Mouse (Mus musculus): Measurements from ENCODE around the gene Olfr320. TPM values are rescaled to one million over a fixed set of nuclear protein-coding genes. Genes with fewer than 3 reads are reported as not detected.

The Olfr320 gene
- polyA plus RNA-seq (2015; fragmentation: Nextera tagmentation; extraction: Ambion mirVana), result not detected in 2 replicates

DNA sequence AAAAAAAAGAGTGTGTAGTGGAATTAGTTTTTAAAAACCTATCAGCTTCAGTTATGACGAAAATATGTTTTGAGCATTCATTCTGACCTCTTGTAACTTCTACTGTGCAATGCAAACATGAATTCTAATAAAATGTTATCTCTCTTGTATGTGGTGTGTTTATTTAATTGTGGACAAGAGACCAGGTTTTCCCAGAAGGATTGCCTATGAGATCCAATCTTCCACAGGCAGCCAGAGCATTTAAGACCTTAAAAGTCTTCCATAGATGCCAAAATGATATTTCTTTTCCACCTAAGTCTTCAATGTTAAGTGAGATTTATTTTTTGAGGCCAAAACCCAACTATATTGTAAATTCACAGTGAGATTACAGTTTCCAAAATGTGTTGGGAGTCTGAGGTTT is at the start of gene Olfr320:
Olfr320 (plus strand) TSS at position 301 of the 400 bp plus-strand sequence.
- Histone ChIP-seq H3K4me3 (replicated peaks) (no peak within 1 kb of the TSS), H3K4me1 (no peaks in the 10 kb centered on the region), H3K36me3 (no peaks in the 10 kb centered on the region), H3K9me3 (replicated peaks) (no peaks in the 10 kb centered on the region), H3K27me3 (no peaks in the 10 kb centered on the region), H3K27ac (no peak within 1 kb of the TSS), H3K4me2 (no peak within 1 kb of the TSS), H3K9ac (no peak within 1 kb of the TSS)
- 88% methylated on average over 1 of the region's 1 CpGs for whole genome bisulfite sequencing
- no peak for ATAC-seq (replicated peaks; ENCODE audit: low FRiP score)

DNA sequence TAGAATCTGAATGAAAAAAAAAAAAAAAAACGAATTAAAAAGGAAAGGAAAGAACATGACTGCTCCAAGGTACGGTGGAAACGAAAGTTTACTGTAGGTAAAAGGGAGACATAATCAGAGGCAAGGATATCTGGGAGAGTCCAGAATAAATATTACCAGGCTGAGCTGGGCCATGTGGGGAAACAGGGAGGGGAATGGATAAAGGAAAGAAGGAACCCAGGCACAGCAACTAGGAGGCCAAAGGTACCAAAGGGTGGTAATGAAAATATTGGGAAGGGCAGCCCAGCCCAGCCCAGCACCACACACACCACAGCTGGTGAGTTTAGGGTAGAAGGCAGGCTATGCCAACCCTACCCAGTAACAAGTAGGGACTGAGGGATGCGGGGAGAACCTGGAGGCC is 46.0 kb upstream of the Olfr320 start:
- no peak overlapping the region for H3K9ac ChIP-seq
- 65% methylated on average over 4 of the region's 4 CpGs for WGBS
- H3K4me1 ChIP-seq, result no peaks in the 10 kb centered on the region
- no peaks in the 10 kb centered on the region for H3K9me3 ChIP-seq (replicated peaks)
- H3K36me3 ChIP-seq, result no peaks in the 10 kb centered on the region
- H3K27ac ChIP-seq, result no peak overlapping the region
- peaks cover 31% of the 10 kb centered on the region for H3K27me3 ChIP-seq
- no peak for ATAC-seq (replicated peaks; ENCODE audit: low FRiP score)
- H3K4me3 ChIP-seq (replicated peaks), result no peak overlapping the region
- no peak overlapping the region for H3K4me2 ChIP-seq

DNA sequence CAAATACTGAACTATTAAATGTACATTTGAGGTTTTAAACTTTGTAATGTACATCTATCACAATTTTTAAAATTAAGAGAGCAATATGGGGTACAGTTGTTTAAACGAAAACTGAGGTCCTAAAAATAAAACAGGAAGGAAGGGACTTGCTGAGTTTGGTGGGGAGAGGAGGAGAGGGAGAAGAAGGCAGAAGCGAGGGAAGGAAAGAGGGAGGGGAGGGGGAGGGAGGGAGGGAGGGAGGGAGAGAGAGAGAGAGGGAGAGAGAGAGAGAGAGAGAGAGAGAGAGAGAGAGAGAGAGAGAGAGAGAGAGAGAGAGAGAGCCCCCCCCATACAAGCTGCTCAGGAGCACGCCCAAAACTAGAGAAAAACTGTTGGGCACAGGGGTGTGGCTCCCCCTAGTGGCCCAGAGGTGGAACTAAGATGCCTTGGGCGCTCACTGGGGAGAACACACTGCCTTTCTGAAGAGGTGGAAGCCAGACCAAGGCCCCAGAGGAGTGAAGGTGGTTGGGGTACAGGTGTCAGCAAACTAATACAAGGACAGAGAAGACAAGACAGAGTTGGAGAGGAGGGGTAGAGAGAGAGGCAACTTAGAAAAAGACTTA is 44.4 kb upstream of the Olfr320 start:
- H3K9ac ChIP-seq, result no peak overlapping the region
- WGBS, result 19% methylated on average over 3 of the region's 4 CpGs
- H3K36me3 ChIP-seq, result no peaks in the 10 kb centered on the region
- no peak overlapping the region for H3K4me2 ChIP-seq
- peaks cover 11% of the 10 kb centered on the region for H3K4me1 ChIP-seq
- peaks cover 47% of the 10 kb centered on the region for H3K27me3 ChIP-seq
- H3K4me3 ChIP-seq (replicated peaks), result no peak overlapping the region
- no peaks in the 10 kb centered on the region for H3K9me3 ChIP-seq (replicated peaks)
- no peak overlapping the region for H3K27ac ChIP-seq
- no peak; the same call in 1 of the 2 replicates for ATAC-seq (replicated peaks; ENCODE audit: low FRiP score)

DNA sequence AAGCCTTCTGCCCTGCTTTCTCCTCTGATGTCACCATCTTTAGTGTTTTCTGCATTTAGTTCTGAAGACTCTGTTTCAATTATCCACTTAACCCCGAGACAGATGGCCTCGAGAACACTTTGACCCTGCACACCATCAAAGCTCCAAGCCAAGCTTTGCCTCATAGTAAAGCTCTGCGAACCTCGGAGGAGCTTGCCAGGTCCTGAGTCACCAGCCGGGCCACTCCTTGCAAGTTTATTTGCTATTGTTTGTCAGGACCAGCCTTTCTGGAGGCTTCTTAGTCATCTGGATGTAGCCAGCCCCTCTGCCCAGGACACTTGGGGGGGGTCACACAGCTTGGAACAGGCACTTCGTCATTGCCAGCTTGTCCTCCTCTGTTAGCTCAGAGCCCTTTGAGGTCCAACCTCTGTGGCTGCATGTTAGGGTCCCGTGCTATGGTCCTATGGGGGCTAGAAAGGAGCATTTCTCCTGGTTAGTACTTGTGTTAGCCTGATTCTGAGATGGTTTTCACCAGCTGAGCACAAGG is 42.7 kb upstream of the Olfr320 start:
- no peaks in the 10 kb centered on the region for H3K9me3 ChIP-seq (replicated peaks)
- no peaks in the 10 kb centered on the region for H3K36me3 ChIP-seq
- peaks cover 11% of the 10 kb centered on the region for H3K4me1 ChIP-seq
- H3K27ac ChIP-seq, result no peak overlapping the region
- H3K4me2 ChIP-seq, result no peak overlapping the region
- no peak overlapping the region for H3K4me3 ChIP-seq (replicated peaks)
- peaks cover 54% of the 10 kb centered on the region for H3K27me3 ChIP-seq
- no peak overlapping the region for H3K9ac ChIP-seq
- no peak for ATAC-seq (replicated peaks; ENCODE audit: low FRiP score)
- 38% methylated on average over 7 of the region's 7 CpGs for WGBS

DNA sequence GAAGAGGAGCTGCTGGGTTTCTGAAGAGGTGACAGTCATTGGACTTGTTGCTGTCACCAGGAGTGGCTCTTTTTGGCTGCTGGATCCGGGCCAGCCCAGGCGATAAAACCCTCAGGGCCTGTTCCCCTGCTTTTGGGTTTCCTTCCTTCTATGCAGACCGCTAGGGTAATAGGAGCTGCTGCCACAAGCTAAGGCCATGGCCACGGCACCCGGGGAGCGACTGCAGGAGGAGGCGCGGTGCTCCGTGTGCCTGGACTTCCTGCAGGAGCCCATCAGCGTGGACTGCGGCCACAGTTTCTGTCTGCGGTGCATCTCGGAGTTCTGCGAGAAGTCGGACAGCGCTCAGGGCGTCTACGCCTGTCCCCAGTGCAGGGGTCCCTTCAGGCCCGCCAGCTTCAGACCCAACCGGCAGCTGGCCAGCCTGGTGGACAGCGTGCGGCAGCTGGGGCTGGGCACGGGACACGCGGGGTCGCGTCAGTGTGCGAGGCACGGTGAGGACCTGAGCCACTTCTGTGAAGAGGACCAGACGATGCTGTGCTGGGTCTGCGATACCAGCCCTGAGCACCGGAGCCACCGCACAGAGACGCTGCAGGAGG is 40.5 kb upstream of the Olfr320 start, which contains the start of gene Trim58:
Trim58 (plus strand) TSS at position 194 of the 596 bp plus-strand sequence.
- Histone ChIP-seq H3K36me3 (no peaks in the 10 kb centered on the region), H3K4me3 (replicated peaks) (peak within 1 kb of the TSS; percentile 41), H3K4me1 (peaks cover 11% of the 10 kb centered on the region), H3K9ac (peak within 1 kb of the TSS; percentile 12; the same call in 1 of the 2 replicates), H3K27me3 (peaks cover 49% of the 10 kb centered on the region), H3K4me2 (peak within 1 kb of the TSS; percentile 78), H3K27ac (no peak within 1 kb of the TSS), H3K9me3 (replicated peaks) (no peaks in the 10 kb centered on the region)
- peak; percentile 65; the same call in 1 of the 2 replicates for ATAC-seq (replicated peaks; ENCODE audit: low FRiP score)
- 1% methylated on average over 34 of the region's 34 CpGs for WGBS

DNA sequence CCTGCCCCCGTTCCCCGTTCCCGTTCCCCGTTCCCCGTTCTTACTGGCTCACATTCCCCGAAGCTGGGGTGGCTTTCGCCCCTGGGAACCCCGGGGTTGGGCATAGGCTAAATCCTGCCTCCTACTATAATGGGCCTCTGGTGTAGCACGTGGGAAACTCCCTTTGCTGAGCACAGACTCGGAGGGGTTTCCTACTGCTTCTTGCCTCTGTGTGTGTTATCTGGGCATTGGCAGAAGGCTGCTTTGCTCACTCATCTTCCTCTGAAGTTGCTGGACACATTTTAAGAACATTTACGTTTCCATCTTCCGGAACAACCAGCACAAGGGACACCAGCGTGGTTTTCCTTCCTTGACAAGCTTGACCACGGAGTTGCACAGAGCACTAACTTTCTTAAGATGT is 39.8 kb upstream of the Olfr320 start:
- WGBS, result 34% methylated on average over 14 of the region's 14 CpGs
- no peaks in the 10 kb centered on the region for H3K9me3 ChIP-seq (replicated peaks)
- no peaks in the 10 kb centered on the region for H3K36me3 ChIP-seq
- peak overlapping the region; percentile 41 for H3K4me3 ChIP-seq (replicated peaks)
- H3K4me1 ChIP-seq, result peaks cover 11% of the 10 kb centered on the region
- H3K27me3 ChIP-seq, result peaks cover 53% of the 10 kb centered on the region
- H3K9ac ChIP-seq, result no peak overlapping the region
- H3K27ac ChIP-seq, result no peak overlapping the region
- peak overlapping the region; percentile 78 for H3K4me2 ChIP-seq
- ATAC-seq (replicated peaks; ENCODE audit: low FRiP score), result 0 out of 2 replicates have a peak, but pooled peaks have one; percentile 52

DNA sequence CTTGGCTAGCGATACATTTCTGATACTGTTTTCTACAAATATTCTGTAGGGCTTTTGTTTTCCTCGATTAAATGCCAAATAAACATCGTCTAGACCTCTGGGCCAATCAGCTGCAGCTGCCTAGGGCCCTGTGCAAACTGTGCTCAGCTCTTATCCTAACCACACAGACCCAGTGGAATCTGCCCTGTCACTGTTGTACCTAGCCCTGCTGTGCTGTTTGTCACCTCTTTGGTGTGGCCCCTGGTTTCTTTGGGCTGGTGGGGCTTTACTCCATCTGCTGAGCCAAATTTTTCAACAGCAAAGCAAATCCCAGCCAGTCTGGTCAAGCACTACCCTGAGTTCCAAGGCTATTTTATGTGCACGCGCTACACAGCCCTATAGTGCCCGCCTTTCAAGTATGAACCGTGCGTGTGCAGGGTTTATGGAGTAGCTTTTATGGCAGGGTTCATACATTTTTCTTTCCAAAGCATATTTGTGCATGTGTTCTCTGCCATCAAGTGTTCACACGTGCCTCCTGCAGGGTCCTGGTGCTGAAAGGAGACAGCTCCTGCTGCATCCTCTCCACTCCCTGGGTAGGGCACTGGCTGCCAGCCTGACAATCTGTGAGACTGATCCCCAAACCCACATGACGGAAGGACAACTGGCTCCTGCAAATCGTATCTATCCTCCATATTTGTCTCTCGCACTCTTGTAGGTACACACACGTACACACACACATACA is 39.1 kb upstream of the Olfr320 start:
- peaks cover 53% of the 10 kb centered on the region for H3K27me3 ChIP-seq
- H3K9ac ChIP-seq, result no peak overlapping the region
- peak; percentile 87; the same call in 1 of the 2 replicates for ATAC-seq (replicated peaks; ENCODE audit: low FRiP score)
- H3K36me3 ChIP-seq, result no peaks in the 10 kb centered on the region
- H3K4me3 ChIP-seq (replicated peaks), result no peak overlapping the region
- no peak overlapping the region for H3K27ac ChIP-seq
- H3K4me2 ChIP-seq, result no peak overlapping the region
- 88% methylated on average over 13 of the region's 13 CpGs for WGBS
- H3K4me1 ChIP-seq, result peaks cover 11% of the 10 kb centered on the region
- H3K9me3 ChIP-seq (replicated peaks), result no peaks in the 10 kb centered on the region

DNA sequence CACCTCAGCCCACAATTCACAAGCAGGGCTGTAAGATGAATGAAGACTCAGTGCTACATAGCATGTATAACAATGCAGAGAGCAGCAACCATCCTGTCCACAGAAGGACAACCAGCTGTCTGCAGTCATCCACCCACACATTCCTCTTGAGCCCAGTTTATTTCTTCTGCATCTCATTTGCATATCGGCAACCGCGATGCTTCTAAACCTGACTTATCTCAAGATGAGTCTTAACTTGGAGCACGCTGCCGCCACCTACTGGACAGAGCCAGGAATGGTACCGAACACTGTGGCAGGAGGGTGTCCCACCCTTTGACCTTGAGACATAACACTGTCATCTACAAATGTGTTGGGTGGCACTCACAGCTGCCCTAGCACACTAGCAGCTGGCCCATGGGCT is 37.5 kb upstream of the Olfr320 start:
- no peak overlapping the region for H3K27ac ChIP-seq
- H3K4me1 ChIP-seq, result peaks cover 11% of the 10 kb centered on the region
- no peak overlapping the region for H3K4me2 ChIP-seq
- peaks cover 37% of the 10 kb centered on the region for H3K27me3 ChIP-seq
- no peaks in the 10 kb centered on the region; the same call in 1 of the 2 replicates for H3K9me3 ChIP-seq (replicated peaks)
- H3K36me3 ChIP-seq, result no peaks in the 10 kb centered on the region
- H3K9ac ChIP-seq, result no peak overlapping the region
- ATAC-seq (replicated peaks; ENCODE audit: low FRiP score), result no peak
- H3K4me3 ChIP-seq (replicated peaks), result no peak overlapping the region
- WGBS, result 41% methylated on average over 6 of the region's 6 CpGs

DNA sequence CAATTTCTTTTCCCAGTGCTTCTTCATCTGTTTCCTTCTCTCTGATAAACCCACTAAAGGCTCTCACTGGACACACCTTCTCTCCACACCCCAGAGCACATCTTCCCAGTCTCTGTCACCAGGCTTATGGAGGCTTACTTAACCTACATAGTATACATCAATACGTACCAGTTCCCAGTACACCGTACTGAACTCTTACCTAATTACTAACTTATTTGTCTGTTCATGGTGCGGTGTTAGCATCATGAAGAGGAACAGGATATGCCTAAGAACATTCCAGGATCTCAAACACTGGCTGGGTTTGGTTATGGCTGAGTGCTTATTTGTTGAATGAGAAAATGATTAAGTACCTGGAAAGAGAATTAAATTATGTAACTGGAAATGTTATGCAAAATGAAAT is 25.7 kb upstream of the Olfr320 start:
- Histone ChIP-seq H3K27ac (no peak overlapping the region), H3K9me3 (replicated peaks) (no peaks in the 10 kb centered on the region), H3K4me3 (replicated peaks) (no peak overlapping the region), H3K9ac (no peak overlapping the region), H3K4me2 (no peak overlapping the region), H3K4me1 (no peaks in the 10 kb centered on the region), H3K27me3 (no peaks in the 10 kb centered on the region), H3K36me3 (no peaks in the 10 kb centered on the region)
- ATAC-seq (replicated peaks; ENCODE audit: low FRiP score), result peak; percentile 60; the same call in 1 of the 2 replicates
- WGBS, result 80% methylated on average over 3 of the region's 3 CpGs

DNA sequence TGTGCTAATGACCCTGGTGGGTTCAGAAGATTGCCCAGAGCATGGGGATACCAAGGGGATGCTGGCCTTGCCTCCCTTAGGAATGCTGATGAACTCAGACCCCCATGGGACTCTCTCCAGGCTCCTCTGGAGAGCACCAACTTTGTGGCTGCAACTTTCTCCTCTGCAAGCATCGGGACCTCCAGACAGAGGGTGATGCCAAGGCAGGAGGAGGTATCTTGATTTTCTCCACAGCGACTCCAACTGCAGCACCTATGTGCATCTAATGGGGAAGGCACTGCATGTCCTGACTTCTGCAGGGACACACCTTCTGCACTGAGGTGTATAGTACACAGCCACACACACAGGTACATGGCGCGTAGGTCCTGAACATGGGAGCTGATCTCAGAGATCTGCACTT is 22.3 kb upstream of the Olfr320 start, which contains the start of gene Olfr322:
Olfr322 (plus strand) TSS at position 187 of the 400 bp plus-strand sequence.
- Histone ChIP-seq H3K27ac (no peak within 1 kb of the TSS), H3K9ac (no peak within 1 kb of the TSS), H3K27me3 (no peaks in the 10 kb centered on the region), H3K4me3 (replicated peaks) (no peak within 1 kb of the TSS), H3K4me2 (no peak within 1 kb of the TSS), H3K36me3 (no peaks in the 10 kb centered on the region), H3K9me3 (replicated peaks) (no peaks in the 10 kb centered on the region), H3K4me1 (no peaks in the 10 kb centered on the region)
- ATAC-seq (replicated peaks; ENCODE audit: low FRiP score), result no peak
- WGBS, result 88% methylated on average over 4 of the region's 4 CpGs

DNA sequence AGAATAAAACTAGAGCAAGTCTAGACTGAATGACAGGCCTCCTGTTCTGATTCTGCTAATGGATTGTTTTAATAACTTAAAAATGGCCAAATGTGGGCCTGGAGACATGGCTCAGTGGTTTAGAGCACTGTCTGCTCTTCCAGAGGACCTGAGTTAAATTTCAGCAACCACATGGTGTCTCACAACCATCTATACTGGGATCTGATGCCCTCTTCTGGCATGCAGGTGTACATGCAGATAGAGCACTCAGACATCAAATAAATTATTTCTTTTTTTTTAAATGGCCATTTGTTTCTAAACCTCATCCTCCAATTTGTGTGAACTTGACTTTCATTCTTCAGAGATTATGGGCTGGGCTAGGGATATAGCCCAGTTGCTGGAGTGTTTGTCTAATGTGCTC is 11.6 kb upstream of the Olfr320 start:
- Histone ChIP-seq H3K27me3 (no peaks in the 10 kb centered on the region), H3K4me3 (replicated peaks) (no peak overlapping the region), H3K4me2 (no peak overlapping the region), H3K36me3 (no peaks in the 10 kb centered on the region), H3K9ac (no peak overlapping the region), H3K9me3 (replicated peaks) (no peaks in the 10 kb centered on the region), H3K4me1 (no peaks in the 10 kb centered on the region), H3K27ac (no peak overlapping the region)
- no peak for ATAC-seq (replicated peaks; ENCODE audit: low FRiP score)

DNA sequence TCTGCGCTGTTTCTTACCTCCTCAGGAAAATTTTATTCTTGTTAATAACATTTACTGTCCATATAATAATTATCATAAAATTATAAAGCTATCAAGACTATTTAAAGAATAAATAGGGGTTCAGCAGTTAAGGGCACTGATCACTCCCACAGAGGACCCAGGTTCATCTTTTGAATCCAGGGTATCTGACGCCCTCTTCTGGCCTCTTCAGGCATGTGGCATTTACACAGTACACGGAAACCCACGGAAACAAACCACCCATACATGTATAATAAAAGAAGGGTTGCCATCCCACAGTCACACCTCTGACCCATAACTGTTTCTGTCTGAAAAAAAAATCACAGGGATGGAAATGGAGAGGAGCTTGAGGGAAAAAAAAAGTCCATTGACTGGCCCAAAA is 9.1 kb upstream of the Olfr320 start:
- no peak overlapping the region for H3K9ac ChIP-seq
- H3K4me2 ChIP-seq, result no peak overlapping the region
- no peaks in the 10 kb centered on the region for H3K9me3 ChIP-seq (replicated peaks)
- H3K27ac ChIP-seq, result no peak overlapping the region
- 58% methylated on average over 4 of the region's 4 CpGs for WGBS
- ATAC-seq (replicated peaks; ENCODE audit: low FRiP score), result no peak
- no peaks in the 10 kb centered on the region for H3K36me3 ChIP-seq
- H3K27me3 ChIP-seq, result no peaks in the 10 kb centered on the region
- H3K4me1 ChIP-seq, result no peaks in the 10 kb centered on the region
- no peak overlapping the region for H3K4me3 ChIP-seq (replicated peaks)
